Mouse (Mus musculus): ENCODE data around the gene Kcnd3. TPM values are rescaled to one million over a fixed set of nuclear protein-coding genes. Genes with fewer than 3 reads are reported as not detected.

Kcnd3 gene
- polyA plus RNA-seq, 1 experiment from 2014 or later: 5.3 TPM

DNA sequence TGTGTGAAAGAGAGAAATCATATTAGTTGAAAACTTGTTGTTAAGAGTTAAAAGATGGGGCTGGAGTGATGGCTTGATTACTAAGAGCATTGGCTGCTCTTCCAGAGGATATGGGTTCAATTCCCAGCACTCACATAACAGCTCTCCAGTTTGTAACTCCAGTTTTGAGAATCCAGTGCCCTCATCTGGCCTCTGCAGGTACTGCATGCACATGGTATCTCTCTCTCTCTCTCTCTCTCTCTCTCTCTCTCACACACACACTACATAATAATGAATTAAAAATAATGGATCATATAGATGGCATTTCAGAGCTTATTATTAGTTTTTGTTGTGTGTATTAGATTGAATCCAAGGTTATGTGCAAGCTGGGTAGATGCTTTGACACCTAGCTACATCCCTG, 29.7 kb upstream of the Kcnd3 start:
- ATAC-seq (ENCODE audit: low FRiP score): no peak
- no peaks in the 10 kb centered on the region; the same call in 1 of the 2 replicates for H3K9me3 ChIP-seq (replicated peaks)
- H3K4me2 ChIP-seq (replicated peaks): no peak overlapping the region
- no peaks in the 10 kb centered on the region for H3K36me3 ChIP-seq
- H3K4me1 ChIP-seq: no peaks in the 10 kb centered on the region
- H3K27me3 ChIP-seq: no peaks in the 10 kb centered on the region
- no peak overlapping the region for H3K27ac ChIP-seq
- H3K4me3 ChIP-seq: no peak overlapping the region
- H3K9ac ChIP-seq: no peak overlapping the region

DNA sequence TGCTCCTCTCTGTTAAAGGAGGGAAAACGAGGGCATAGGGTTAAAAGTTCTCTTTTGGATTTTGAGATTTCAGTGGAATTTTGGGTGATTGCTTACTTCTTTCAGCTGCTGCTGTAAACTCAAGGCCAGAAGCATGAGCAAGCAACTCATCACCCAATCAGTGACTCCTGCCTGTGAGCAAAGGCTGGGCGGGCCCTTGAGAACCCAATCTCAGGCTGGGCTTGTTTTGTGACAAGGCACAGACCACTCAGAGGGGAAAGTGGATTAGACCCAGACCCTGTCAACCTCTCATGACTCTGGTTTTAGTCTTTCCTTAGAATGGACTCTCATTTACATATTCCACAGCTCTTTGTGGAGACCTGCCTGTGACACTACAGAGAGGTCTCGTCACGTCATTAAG, 28.7 kb upstream of the Kcnd3 start:
- WGBS: 71% methylated on average over 4 of the region's 4 CpGs
- H3K27ac ChIP-seq: no peak overlapping the region

DNA sequence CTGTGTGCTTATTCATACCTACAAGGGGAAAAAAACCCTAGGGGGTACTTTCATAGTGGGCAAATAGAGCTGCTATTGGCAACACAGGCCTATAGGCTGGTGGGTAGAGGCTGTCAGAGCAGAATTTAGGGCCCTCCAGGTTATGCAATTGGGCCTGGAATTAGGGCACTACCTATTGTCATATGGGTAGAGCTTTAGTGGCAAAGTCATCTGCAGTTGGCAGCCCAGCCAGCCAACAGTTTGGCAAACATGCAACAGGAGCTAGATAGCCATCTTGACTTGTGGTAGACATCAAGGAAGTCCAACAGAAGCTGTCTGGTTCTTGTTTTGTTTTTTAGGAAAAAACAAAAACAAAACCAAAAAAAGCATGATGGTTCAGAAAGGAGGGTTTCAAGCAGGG, 23.5 kb upstream of the Kcnd3 start:
- H3K9ac ChIP-seq: no peak overlapping the region
- ATAC-seq (ENCODE audit: low FRiP score): no peak
- no peak overlapping the region for H3K4me3 ChIP-seq
- H3K36me3 ChIP-seq: no peaks in the 10 kb centered on the region
- H3K27ac ChIP-seq: no peak overlapping the region
- H3K4me2 ChIP-seq (replicated peaks): no peak overlapping the region
- H3K27me3 ChIP-seq: no peaks in the 10 kb centered on the region
- H3K9me3 ChIP-seq (replicated peaks): no peaks in the 10 kb centered on the region
- no peaks in the 10 kb centered on the region for H3K4me1 ChIP-seq

More for the DNA sequence above, 28.7 kb upstream of the Kcnd3 start:
- H3K4me3 ChIP-seq: no peak overlapping the region
- ATAC-seq (ENCODE audit: low FRiP score): no peak
- no peak overlapping the region for H3K4me2 ChIP-seq (replicated peaks)
- H3K27me3 ChIP-seq: no peaks in the 10 kb centered on the region
- H3K9ac ChIP-seq: no peak overlapping the region
- no peaks in the 10 kb centered on the region; the same call in 1 of the 2 replicates for H3K9me3 ChIP-seq (replicated peaks)
- H3K4me1 ChIP-seq: no peaks in the 10 kb centered on the region
- H3K36me3 ChIP-seq: no peaks in the 10 kb centered on the region

DNA sequence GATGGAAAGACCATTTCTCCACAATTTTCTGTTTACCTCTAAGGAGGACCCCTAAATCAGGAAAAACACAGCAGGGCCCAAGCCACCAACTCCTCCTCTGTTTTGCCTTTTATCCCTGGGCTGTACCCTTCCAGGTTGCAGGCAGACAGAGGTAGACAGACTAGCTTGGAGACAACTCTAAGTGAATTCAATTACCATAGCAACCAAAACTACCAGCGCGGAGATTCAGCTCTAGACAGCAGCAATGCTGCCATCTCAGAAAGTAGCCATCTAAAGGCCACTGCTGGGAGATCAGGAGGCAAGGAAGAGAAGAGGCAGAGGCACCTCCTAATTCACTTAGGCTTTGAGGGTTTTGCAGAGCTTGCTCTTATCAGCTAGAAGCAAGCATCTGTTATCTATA, 15.7 kb upstream of the Kcnd3 start:
- no peak overlapping the region for H3K27ac ChIP-seq
- no peaks in the 10 kb centered on the region for H3K9me3 ChIP-seq (replicated peaks)
- no peak overlapping the region for H3K9ac ChIP-seq
- H3K27me3 ChIP-seq: no peaks in the 10 kb centered on the region
- no peaks in the 10 kb centered on the region for H3K36me3 ChIP-seq
- H3K4me2 ChIP-seq (replicated peaks): no peak overlapping the region
- H3K4me3 ChIP-seq: no peak overlapping the region
- WGBS: 50% methylated on average over 2 of the region's 2 CpGs
- ATAC-seq (ENCODE audit: low FRiP score): no peak
- H3K4me1 ChIP-seq: no peaks in the 10 kb centered on the region

DNA sequence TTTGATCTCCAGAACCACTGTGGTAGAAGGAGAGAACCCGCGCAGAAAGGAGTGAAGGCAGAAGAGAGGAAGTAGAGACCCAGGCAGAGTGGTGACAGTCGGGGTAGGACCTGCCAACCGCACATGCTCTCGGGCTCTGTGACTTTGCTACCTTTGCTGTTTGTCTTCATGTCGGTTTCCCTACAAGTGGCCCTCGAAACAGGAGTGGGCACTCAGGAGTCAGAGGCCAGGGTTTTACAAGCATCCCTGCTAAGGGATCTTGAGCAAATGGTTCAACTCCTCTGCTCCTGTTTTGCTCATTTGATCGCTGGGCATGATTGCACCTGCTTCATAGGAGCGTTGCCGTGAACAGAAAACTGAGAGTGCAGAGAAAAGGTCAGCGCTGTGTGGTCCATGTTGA, 15.2 kb upstream of the Kcnd3 start:
- H3K4me3 ChIP-seq: no peak overlapping the region
- no peak overlapping the region for H3K27ac ChIP-seq
- WGBS: 87% methylated on average over 11 of the region's 11 CpGs
- no peak overlapping the region for H3K9ac ChIP-seq
- no peaks in the 10 kb centered on the region for H3K9me3 ChIP-seq (replicated peaks)
- no peaks in the 10 kb centered on the region for H3K36me3 ChIP-seq
- no peaks in the 10 kb centered on the region for H3K4me1 ChIP-seq
- no peak overlapping the region for H3K4me2 ChIP-seq (replicated peaks)
- H3K27me3 ChIP-seq: no peaks in the 10 kb centered on the region
- no peak for ATAC-seq (ENCODE audit: low FRiP score)

DNA sequence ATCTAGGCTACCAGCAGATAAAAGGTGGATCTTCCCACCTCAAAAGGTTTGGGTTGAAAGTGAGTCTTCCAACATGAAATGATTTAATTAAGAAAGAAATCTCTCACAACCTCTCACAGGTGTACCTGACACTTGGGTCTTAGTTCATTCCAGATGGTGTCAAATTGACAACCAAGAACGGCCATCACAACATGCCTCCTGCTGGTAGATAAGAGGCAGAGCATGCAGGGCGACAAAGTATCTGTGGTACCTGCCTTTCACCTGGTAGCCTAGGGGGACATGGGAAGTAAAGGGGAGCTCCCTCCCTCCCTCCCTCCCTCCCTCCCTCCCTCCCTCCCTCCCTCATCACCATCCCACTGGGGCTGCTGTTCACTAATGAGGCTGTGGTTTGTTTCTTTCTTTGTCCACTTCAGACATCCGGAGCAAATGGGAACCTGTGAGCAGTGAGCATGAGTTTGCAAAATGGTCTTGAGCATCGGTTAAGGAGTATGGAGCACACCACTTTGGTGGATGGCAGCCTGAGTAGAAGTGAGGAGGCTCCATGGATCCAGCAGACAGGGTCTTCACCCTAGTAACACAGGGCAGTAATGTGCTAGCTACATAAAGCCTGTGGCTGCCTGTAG, 11.1 kb upstream of the Kcnd3 start:
- no peak overlapping the region for H3K9ac ChIP-seq
- ATAC-seq (ENCODE audit: low FRiP score): no peak
- WGBS: 65% methylated on average over 4 of the region's 4 CpGs
- H3K9me3 ChIP-seq (replicated peaks): no peaks in the 10 kb centered on the region
- H3K36me3 ChIP-seq: no peaks in the 10 kb centered on the region
- no peak overlapping the region for H3K4me2 ChIP-seq (replicated peaks)
- no peak overlapping the region for H3K4me3 ChIP-seq
- H3K4me1 ChIP-seq: no peaks in the 10 kb centered on the region
- no peak overlapping the region for H3K27ac ChIP-seq
- no peaks in the 10 kb centered on the region for H3K27me3 ChIP-seq

DNA sequence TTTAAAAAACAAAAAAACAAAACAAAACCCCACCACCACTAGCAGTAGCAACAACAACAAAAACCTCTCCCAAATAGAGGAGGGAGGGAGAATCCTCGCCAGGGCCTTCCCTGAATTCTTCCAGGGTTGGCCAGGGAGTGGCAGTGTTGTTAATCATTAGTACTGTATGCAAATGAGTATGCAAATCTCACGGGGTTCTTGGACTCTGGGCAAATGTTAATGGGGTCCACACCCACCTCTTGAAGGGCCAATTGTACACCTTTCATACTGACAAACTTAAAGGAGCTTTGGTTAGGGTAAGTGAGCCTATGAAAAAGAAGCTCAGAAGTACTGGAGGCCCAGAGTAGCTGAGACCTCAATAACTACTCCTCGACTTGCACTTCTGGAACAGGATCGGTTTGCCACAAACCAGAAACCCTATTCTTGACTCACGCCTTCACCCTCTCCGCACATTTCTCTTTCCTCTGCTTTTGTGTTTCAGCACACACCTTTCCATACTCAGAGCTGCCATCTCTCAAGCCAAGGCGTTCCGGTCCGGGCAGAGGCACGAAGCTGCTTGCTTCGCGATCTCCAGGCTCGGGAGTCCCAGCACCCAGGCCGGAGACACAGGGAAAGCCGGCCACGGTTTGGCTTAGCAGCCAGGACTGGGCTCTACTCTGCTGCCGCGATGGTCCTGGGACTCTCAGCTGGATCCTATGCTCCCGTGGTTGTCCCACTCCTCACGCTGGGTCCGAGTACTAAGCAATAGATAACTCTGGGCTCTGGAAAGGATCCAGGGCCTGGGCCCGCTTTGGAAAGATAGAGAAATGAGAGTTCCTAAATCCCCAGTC, 1.3 kb upstream of the Kcnd3 start:
- ATAC-seq (ENCODE audit: low FRiP score): no peak
- H3K4me1 ChIP-seq: peaks cover 22% of the 10 kb centered on the region
- H3K27me3 ChIP-seq: peaks cover 30% of the 10 kb centered on the region
- 2% methylated on average over 22 of the region's 22 CpGs for WGBS
- H3K4me2 ChIP-seq (replicated peaks): peak overlapping the region; percentile 99
- no peaks in the 10 kb centered on the region for H3K9me3 ChIP-seq (replicated peaks)
- no peaks in the 10 kb centered on the region for H3K36me3 ChIP-seq
- H3K4me3 ChIP-seq: peak overlapping the region; percentile 80
- H3K9ac ChIP-seq: peak overlapping the region; percentile 83
- peak overlapping the region; percentile 40; the same call in 1 of the 2 replicates for H3K27ac ChIP-seq

DNA sequence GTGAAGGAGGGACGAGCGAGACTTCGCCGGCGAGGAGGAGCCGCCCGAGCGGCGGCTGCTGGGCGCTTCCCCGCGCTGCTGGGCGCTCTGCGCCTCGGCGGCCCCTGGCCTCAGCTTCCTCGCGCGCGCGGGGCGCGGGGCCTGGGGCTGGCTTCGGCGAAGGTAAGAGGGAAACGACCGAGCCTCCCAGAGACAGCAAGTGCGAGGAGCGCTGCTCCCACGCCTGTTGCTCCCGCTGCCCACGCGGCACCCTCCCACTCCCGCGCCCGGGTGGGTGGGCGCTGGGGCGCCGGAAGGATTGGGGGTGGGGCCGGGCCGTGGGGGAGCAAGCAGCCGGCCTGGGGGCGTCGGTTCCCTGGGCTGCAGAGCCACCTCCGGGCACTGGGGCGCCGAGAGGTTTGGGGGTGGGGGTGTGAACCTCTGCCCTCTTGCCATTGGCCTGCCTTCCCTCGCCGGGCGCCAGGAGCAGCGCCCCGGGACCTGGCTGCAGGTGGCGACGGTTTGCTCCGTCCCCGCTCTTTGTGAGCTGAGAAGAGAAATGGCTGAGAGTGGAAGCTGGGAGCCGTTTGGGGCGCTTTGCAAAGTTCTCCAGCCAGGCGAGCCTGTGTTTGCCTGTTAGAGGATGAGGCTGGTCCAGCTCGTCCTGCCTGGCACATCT, 555 bp downstream of the Kcnd3 start:
- Histone ChIP-seq H3K36me3 (no peaks in the 10 kb centered on the region), H3K27ac (peak overlapping the region; percentile 72), H3K4me2 (replicated peaks) (peak overlapping the region; percentile 99), H3K9ac (peak overlapping the region; percentile 83), H3K4me1 (peaks cover 22% of the 10 kb centered on the region), H3K27me3 (peaks cover 34% of the 10 kb centered on the region), H3K4me3 (peak overlapping the region; percentile 80), H3K9me3 (replicated peaks) (no peaks in the 10 kb centered on the region)
- ATAC-seq (ENCODE audit: low FRiP score): peak; percentile 53
- under 1% methylated on average over 35 of the region's 60 CpGs for WGBS

DNA sequence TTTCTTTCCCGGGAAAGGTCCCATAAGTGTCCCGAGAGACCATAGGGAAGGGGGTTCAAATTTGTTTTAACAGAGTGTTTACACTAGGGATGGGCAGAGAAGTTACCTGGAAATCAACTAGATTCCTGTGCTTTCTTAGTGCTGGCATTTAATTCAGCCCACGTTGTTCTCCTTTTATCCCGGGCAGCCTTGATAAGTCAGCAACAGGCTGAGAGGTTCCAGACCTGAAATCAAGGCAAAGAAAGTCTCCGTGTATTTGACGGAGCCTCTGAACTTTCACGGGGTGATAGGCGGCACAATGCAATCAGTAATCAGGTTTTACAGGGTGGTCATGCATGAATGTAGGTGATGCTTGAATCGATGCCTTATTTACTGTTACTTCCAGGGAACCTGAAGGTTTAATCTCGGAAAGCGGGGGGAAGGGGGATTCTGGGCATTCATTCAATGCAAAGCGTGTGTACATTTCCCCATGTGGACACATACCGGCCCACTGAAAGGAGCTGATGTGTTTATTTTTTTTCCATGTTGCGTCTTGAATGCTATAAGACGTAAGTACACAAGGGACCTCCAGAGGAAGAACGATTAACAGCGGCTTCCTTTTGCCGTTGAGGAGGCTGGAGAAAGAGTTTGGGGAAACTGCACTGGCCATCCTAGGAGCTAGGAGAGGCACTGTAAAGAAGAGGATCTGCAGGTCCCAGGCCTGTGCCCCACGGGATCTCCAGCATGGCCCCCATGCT, 1.3 kb downstream of the Kcnd3 start:
- H3K27me3 ChIP-seq: peaks cover 34% of the 10 kb centered on the region
- H3K4me2 ChIP-seq (replicated peaks): peak overlapping the region; percentile 99
- H3K9ac ChIP-seq: peak overlapping the region; percentile 83
- no peak overlapping the region for H3K27ac ChIP-seq
- H3K36me3 ChIP-seq: no peaks in the 10 kb centered on the region
- no peaks in the 10 kb centered on the region for H3K9me3 ChIP-seq (replicated peaks)
- 4% methylated on average over 19 of the region's 19 CpGs for WGBS
- no peak for ATAC-seq (ENCODE audit: low FRiP score)
- H3K4me3 ChIP-seq: peak overlapping the region; percentile 80
- peaks cover 22% of the 10 kb centered on the region for H3K4me1 ChIP-seq

DNA sequence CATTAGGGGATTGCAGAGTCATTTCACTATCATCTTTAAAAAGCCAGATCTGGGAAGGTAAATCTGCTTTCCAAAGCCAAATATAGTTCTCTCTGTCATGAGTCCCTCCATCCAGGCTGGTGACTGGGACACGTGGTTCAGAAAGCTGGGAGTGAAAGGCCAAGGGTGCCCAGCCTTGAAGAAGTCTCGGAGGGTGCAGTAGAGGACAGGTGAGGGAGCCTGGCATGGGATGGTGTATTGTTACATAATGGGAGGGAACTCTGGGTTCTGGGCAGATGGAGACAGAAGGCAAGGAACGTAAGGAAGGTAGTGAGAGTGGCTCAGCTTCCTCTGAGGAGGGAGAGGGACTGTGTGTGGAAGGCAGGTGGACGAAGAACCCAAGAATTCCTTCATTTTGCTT, 5.5 kb downstream of the Kcnd3 start:
- Histone ChIP-seq H3K36me3 (peaks cover 9% of the 10 kb centered on the region), H3K27me3 (peaks cover 15% of the 10 kb centered on the region), H3K4me1 (peaks cover 11% of the 10 kb centered on the region), H3K9me3 (replicated peaks) (no peaks in the 10 kb centered on the region), H3K4me2 (replicated peaks) (no peak overlapping the region), H3K27ac (no peak overlapping the region), H3K4me3 (no peak overlapping the region), H3K9ac (no peak overlapping the region)
- ATAC-seq (ENCODE audit: low FRiP score): no peak
- 84% methylated on average over 4 of the region's 4 CpGs for WGBS

DNA sequence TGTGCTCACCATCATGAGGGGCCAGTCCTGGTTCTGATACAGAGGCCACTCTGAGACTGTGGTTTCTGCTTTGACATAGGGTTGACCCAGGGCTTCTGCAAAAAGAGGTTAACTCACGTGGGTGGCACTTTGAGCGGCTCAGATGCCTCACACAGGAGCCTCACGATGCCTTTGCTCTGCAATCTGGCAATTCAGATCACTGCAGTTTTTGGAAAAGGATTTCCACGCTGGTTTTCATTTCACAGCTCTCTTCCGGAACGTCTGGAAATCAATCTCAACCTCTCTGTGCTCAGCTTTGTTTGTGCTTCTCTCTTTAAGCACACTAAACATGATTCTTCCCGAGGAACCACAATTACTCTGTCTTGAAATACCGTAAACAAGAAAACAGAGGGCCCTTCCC, 14.4 kb downstream of the Kcnd3 start:
- Histone ChIP-seq H3K27me3 (no peaks in the 10 kb centered on the region), H3K9ac (no peak overlapping the region), H3K4me3 (no peak overlapping the region), H3K36me3 (no peaks in the 10 kb centered on the region), H3K4me2 (replicated peaks) (no peak overlapping the region), H3K4me1 (no peaks in the 10 kb centered on the region), H3K9me3 (replicated peaks) (no peaks in the 10 kb centered on the region), H3K27ac (no peak overlapping the region)
- no peak for ATAC-seq (ENCODE audit: low FRiP score)
- 82% methylated on average over 8 of the region's 8 CpGs for WGBS

DNA sequence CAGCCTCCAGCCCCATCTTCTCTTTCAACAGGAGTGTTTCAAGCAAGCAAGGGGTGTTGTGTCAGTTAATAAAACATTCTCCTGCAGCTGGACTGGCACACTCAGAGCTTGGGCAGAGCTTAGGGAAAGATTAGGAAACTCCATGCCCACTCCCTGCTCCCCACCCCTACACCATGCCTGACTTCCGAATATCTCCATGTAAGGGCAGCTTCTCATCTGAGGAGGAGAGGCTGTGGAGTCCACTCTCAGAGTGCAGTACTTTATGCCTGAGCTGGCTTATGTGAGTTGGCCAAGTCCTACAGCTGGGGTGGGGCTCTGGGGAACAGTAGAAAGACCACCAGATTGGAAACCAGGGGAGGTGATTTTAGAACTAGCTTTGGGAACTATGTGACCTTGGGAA, 20.4 kb downstream of the Kcnd3 start:
- no peak for ATAC-seq (ENCODE audit: low FRiP score)
- WGBS: 74% methylated on average over 1 of the region's 1 CpGs
- Histone ChIP-seq H3K9me3 (replicated peaks) (no peaks in the 10 kb centered on the region), H3K9ac (no peak overlapping the region), H3K4me1 (no peaks in the 10 kb centered on the region), H3K4me2 (replicated peaks) (no peak overlapping the region), H3K27ac (no peak overlapping the region), H3K4me3 (no peak overlapping the region), H3K36me3 (no peaks in the 10 kb centered on the region), H3K27me3 (no peaks in the 10 kb centered on the region)
